Mouse (Mus musculus) heart, adult 2 months (tissue): ENCODE results near the gene Stxbp1. TPM values are rescaled to one million over a fixed set of nuclear protein-coding genes. Genes with fewer than 3 reads are reported as not detected.
A peak's percentile ranks its signal among the peaks of the same experiment; 100 is the strongest.

Experiments used
- DNase-seq, 2 experiments: peaks; one replicate each; pipeline ENCODE4 v3.0.0; 2021
- H3K27ac ChIP-seq: fragments of 200-600 bp; 2 replicates; pipeline ENCODE4 v1.8.1; 2022
- H3K27me3 ChIP-seq: fragments of 200-500 bp; 2 replicates; pipeline ENCODE4 v1.6.1; 2012; ENCODE audit warnings: mild to moderate bottlenecking, low read length, inconsistent platforms, mixed read lengths; ENCODE audit not compliant: control insufficient read depth, insufficient read depth
- H3K36me3 ChIP-seq: fragments of 200-500 bp; 2 replicates; pipeline ENCODE4 v1.6.1; 2012; ENCODE audit warnings: low read length, inconsistent platforms; ENCODE audit not compliant: control insufficient read depth, insufficient read depth
- H3K4me1 ChIP-seq: fragments of 200-500 bp; 2 replicates; pipeline ENCODE4 v1.6.1; 2011; ENCODE audit warnings: low read length; ENCODE audit not compliant: control insufficient read depth, insufficient read depth
- H3K4me3 ChIP-seq: fragments of 200-600 bp; 2 replicates; pipeline ENCODE4 v1.8.1; 2022
- H3K79me2 ChIP-seq: fragments of 200-500 bp; replicated peaks from 2 replicates; pipeline ENCODE4 v1.6.1; 2012; ENCODE audit warnings: mild to moderate bottlenecking, inconsistent platforms, low read length, moderate library complexity, mixed read lengths; ENCODE audit not compliant: control insufficient read depth, insufficient read depth
- H3K9ac ChIP-seq: fragments of 200-500 bp; 2 replicates; pipeline ENCODE4 v1.6.1; 2012; ENCODE audit warnings: low read depth, mild to moderate bottlenecking, control low read depth, inconsistent platforms, low read length, mixed read lengths
- CTCF ChIP-seq: fragments of 200-600 bp; IDR thresholded peaks from 2 replicates; pipeline ENCODE4 v1.8.1; 2022; ENCODE audit warnings: antibody characterized with exemption, mild to moderate bottlenecking, moderate library complexity
- EP300 ChIP-seq: fragments of 200-500 bp; IDR thresholded peaks from 2 replicates; pipeline ENCODE4 v1.6.1; 2011; ENCODE audit warnings: low read depth, low read length, control low read depth; ENCODE audit not compliant: insufficient read depth
- POLR2A ChIP-seq: fragments of 200-500 bp; IDR thresholded peaks from 2 replicates; pipeline ENCODE4 v1.6.1; 2011; ENCODE audit warnings: mild to moderate bottlenecking, low read depth, low read length, control low read depth; ENCODE audit not compliant: insufficient read depth
- WGBS: fragments of 180-500 bp; shearing (Covaris S2); methylation state at CpG from one replicate; pipeline ENCODE4 v1.1.7; 2018; 5-methylcytosine and 5-hydroxymethylcytosine counted together
- intact Hi-C: fragments of 180-260 bp; cut with DNase I; formaldehyde crosslinking; loops from one replicate; pipeline ENCODE4 v1.15.1; 2025
- polyA plus RNA-seq: library from polyadenylated mRNA; depleted of rRNA; stranded (reverse); fragments of >200 nt; gene quantifications from 2 replicates; pipeline ENCODE4 v1.2.3, GENCODE M21; 2012
- total RNA-seq, 2 experiments: library from RNA; stranded (reverse); gene quantifications; 2 replicates each; pipeline ENCODE4 v1.2.3; 2021

Gene Stxbp1
- total and polyA plus RNA-seq, 3 experiments: 9.8 to 14.4 (median 11.4) TPM

DNA sequence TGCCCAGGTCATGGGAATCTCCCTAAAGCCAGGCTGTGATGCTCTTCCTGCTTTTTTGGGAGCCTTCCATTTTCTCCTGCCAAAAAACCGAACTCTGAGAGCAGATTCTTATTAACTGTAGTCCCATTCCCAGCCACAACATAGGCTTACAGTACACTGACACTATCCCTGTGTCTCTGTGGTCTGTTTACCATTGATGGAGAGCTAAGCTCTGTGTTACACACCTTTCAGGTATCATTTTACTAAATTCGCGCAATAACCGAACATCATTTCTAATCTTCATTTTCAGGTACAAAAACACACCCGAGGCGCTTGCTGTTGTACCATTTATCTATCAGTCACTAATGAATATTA lies 400 bp upstream of the Stxbp1 start:
- TF ChIP-seq CTCF (peak; percentile 9; the same call in 1 of the 2 replicates), POLR2A (no peak), EP300 (no peak)
- no peak overlapping the region for H3K9ac ChIP-seq
- DNase-seq: no peak
- H3K79me2 ChIP-seq: no peaks in the 10 kb centered on the region
- peak overlapping the region; percentile 24 for H3K4me3 ChIP-seq
- WGBS: 47% methylated on average over 6 of the region's 6 CpGs
- peak overlapping the region; percentile 20; the same call in 1 of the 2 replicates for H3K27ac ChIP-seq
- no peaks in the 10 kb centered on the region for H3K27me3 ChIP-seq
- intact Hi-C loops: loop anchor here (5.0 kb wide), 1 partner anchor 135 kb away; the partner anchor contains the start of gene Cdk9
- H3K36me3 ChIP-seq: no peaks in the 10 kb centered on the region
- H3K4me1 ChIP-seq: no peaks in the 10 kb centered on the region; the same call in 1 of the 2 replicates

DNA sequence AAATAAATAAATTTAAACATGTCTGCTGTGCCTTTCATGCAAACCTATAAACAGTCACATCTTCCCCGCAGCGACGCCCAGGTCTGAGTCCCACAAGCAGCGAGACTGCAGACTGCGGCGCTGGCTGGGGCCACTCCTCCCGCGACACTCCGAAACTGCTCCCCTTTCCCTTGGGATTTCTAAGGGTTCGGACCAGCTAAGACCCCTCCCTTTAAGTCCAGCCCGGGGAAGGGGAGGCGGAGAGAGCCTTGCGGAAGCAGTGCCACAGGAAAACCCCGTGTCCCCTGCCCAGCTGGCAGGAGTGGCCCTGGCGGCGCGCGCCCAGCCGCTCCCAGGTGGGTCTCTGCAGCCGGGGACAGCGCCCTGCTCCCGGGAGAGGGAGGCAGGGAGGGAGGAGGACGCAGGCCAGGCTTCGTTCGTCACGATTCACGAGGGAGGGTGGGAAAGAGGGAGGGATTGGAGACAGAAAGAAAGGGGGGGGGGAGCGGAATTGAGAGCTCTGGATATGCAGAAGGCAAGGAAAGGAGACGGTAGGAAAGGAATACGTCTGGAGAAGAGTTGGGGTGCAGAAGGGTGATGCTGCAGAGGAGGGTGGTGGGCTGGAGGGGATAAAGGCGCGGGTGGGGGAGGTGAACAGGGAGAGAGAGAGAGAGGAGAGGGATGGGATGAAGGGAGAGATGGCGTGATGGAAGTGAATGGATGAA lies 792 bp downstream of the Stxbp1 start:
- under 1% methylated on average over 32 of the region's 33 CpGs for WGBS
- peak; percentile 78 to 81 for DNase-seq
- H3K9ac ChIP-seq: peak overlapping the region; percentile 86
- H3K27ac ChIP-seq: peak overlapping the region; percentile 90
- TF ChIP-seq CTCF: no peak
- TF ChIP-seq POLR2A: peak; percentile 45; the same call in 1 of the 2 replicates
- no peaks in the 10 kb centered on the region for H3K79me2 ChIP-seq
- H3K27me3 ChIP-seq: no peaks in the 10 kb centered on the region
- intact Hi-C loops: loop anchor here (5.0 kb wide), 1 partner anchor 134 kb away; the partner anchor contains the start of gene Cdk9
- H3K4me3 ChIP-seq: peak overlapping the region; percentile 69
- no peaks in the 10 kb centered on the region; the same call in 1 of the 2 replicates for H3K4me1 ChIP-seq
- no peaks in the 10 kb centered on the region for H3K36me3 ChIP-seq

DNA sequence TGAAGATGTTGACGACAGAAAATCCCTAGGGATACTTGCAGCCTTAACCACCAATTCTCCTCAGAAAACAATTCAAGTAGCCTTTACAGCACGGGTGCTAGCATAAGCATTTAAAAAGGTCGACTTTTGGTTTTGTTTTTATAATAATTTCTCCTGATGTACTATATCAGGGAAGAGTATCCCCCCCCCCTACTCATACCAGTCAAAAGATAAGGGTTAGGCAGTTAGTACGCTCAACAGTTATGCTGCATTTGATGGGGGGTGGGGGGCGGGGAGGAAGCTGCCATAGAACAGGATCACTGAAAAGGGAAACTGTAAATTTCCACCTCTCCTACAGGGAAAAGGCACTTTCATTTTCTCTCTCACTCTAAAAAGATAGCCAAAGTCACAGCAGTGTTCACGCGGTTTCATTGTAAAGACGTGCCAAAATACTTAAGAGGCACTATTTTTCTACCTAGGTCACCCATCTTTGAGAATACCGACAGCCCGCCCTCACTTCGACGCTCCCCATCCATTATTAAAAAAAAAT lies 1.4 kb downstream of the Stxbp1 start:
- Histone ChIP-seq H3K36me3 (no peaks in the 10 kb centered on the region), H3K9ac (peak overlapping the region; percentile 47; the same call in 1 of the 2 replicates), H3K4me1 (no peaks in the 10 kb centered on the region; the same call in 1 of the 2 replicates), H3K4me3 (peak overlapping the region; percentile 69), H3K79me2 (no peaks in the 10 kb centered on the region), H3K27me3 (no peaks in the 10 kb centered on the region), H3K27ac (peak overlapping the region; percentile 90)
- no peak for DNase-seq
- 4% methylated on average over 12 of the region's 12 CpGs for WGBS
- intact Hi-C loops: loop anchor here (5.0 kb wide), 1 partner anchor 133 kb away; the partner anchor contains the start of gene Cdk9
- TF ChIP-seq POLR2A (no peak), EP300 (no peak)

DNA sequence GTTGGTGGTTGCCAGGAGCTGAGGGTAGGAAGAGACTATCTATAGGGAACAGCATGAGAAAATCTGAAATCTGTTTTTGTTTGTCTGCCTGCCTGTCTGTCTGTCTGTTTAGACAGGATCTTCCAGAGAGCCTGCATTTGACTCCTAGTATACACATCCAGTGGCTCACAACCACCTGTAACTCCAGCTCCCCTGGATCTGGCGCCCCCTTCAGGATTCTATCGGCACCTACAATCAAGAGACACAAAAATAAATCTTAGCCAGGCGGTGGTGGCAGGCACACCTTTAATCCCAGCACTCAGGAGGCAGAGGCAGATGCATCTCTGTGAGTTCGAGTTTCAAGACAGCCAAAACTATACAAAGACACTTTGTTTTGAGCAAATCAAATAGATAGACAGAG lies 4.5 kb downstream of the Stxbp1 start:
- Histone ChIP-seq H3K27me3 (no peaks in the 10 kb centered on the region), H3K4me1 (peaks cover 10% of the 10 kb centered on the region), H3K9ac (no peak overlapping the region), H3K79me2 (no peaks in the 10 kb centered on the region; the same call in 1 of the 2 replicates), H3K4me3 (no peak overlapping the region), H3K27ac (no peak overlapping the region), H3K36me3 (no peaks in the 10 kb centered on the region)
- 55% methylated on average over 4 of the region's 4 CpGs for WGBS
- intact Hi-C loops: no loop called here
- DNase-seq: no peak
- TF ChIP-seq POLR2A (no peak), CTCF (peak; percentile 66)

DNA sequence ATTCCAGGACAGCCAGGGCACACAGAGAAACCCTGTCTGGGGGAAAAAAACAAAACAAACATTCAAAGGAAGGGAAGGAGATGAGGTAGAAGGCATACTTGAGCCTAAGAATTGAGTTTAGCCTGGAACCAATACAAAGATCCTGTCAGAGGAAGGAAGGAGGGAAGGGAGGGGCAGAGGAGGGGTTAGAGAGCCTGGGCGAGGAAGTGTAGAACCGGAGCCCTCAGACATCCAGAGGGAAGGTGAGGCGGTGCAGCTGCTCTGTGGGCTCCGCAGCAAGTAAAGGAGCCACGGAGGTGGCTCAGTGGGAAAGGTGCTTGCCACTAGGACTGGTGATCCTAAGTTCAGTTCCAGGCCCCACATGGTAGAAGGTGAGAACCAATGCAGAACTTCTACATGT lies 5.9 kb downstream of the Stxbp1 start:
- H3K4me3 ChIP-seq: no peak overlapping the region
- no peaks in the 10 kb centered on the region for H3K27me3 ChIP-seq
- DNase-seq: peak in 1 of 2 experiments; percentile 20
- no peaks in the 10 kb centered on the region for H3K36me3 ChIP-seq
- H3K79me2 ChIP-seq: no peaks in the 10 kb centered on the region; the same call in 1 of the 2 replicates
- H3K9ac ChIP-seq: no peak overlapping the region
- H3K27ac ChIP-seq: peak overlapping the region; percentile 47
- 38% methylated on average over 5 of the region's 5 CpGs for WGBS
- peaks cover 11% of the 10 kb centered on the region for H3K4me1 ChIP-seq
- intact Hi-C loops: no loop called here
- TF ChIP-seq CTCF (no peak), POLR2A (peak; percentile 73)

DNA sequence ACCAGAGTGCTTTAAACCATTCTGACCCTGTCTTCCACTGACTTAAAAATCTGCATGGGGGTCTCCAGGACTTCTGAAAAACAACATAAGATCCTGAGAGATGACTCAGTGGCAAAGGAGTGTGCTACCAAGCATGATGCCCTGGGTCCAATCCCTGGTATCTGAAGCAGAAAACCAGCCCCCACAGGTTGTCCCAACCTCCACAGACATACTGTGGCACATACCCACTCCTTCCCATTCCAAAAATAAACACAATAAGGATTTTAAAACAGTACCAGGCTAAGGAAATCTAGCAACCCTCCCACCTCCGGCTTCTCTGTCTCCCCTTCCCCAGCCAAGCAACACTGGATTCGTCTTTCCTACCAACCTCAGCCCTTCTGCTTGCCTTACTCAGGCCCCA lies 7.8 kb downstream of the Stxbp1 start:
- TF ChIP-seq CTCF (no peak), EP300 (no peak), POLR2A (no peak)
- Histone ChIP-seq H3K79me2 (no peaks in the 10 kb centered on the region; the same call in 1 of the 2 replicates), H3K27ac (no peak overlapping the region; the same call in 1 of the 2 replicates), H3K4me1 (peaks cover 21% of the 10 kb centered on the region), H3K36me3 (no peaks in the 10 kb centered on the region), H3K27me3 (no peaks in the 10 kb centered on the region), H3K9ac (no peak overlapping the region), H3K4me3 (no peak overlapping the region)
- WGBS: 56% methylated on average over 2 of the region's 2 CpGs
- intact Hi-C loops: no loop called here
- DNase-seq: no peak
